Mouse (Mus musculus): ENCODE results near the gene Srsf11. TPM values are rescaled to one million over a fixed set of nuclear protein-coding genes. Genes with fewer than 3 reads are reported as not detected.

Srsf11 gene
- polyA plus RNA-seq, 1 experiment from 2014 or later = 146 TPM

- no peaks in the 10 kb centered on the region for H3K4me1 ChIP-seq (replicated peaks; ENCODE audit: control insufficient read depth, insufficient read depth)
- no peak overlapping the region for H3K4me2 ChIP-seq (replicated peaks; ENCODE audit: low read depth)
- no peak for ATAC-seq (ENCODE audit: low FRiP score, low TSS enrichment)
- no peak overlapping the region for H3K27ac ChIP-seq (replicated peaks)
- H3K27me3 ChIP-seq (ENCODE audit: control insufficient read depth, insufficient read depth, low read length) = no peaks in the 10 kb centered on the region
- WGBS = 35% methylated on average over 9 of the region's 9 CpGs
- no peak overlapping the region for H3K9ac ChIP-seq (ENCODE audit: low read length)
- H3K4me3 ChIP-seq (ENCODE audit: low read depth, low read length) = no peak overlapping the region
- H3K36me3 ChIP-seq (ENCODE audit: control insufficient read depth, insufficient read depth, low read length) = no peaks in the 10 kb centered on the region
- TF ChIP-seq CTCF (IDR thresholded peaks at IDR 0.05; ENCODE audit: low read depth) (no peak), EP300 (optimal IDR thresholded peaks at IDR 0.05) (no peak)
- H3K9me3 ChIP-seq (ENCODE audit: control insufficient read depth, low read length) = no peaks in the 10 kb centered on the region
- no peak for DNase-seq (ENCODE audit: low spot score)
Measured at GRCm38 (mm10) chr3:158068613-158069263, 32.3 kb upstream of the Srsf11 start.

- no peak overlapping the region for H3K4me2 ChIP-seq (replicated peaks; ENCODE audit: low read depth)
- ATAC-seq (ENCODE audit: low FRiP score, low TSS enrichment) = no peak
- DNase-seq (ENCODE audit: low spot score) = no peak
- TF ChIP-seq EP300 (optimal IDR thresholded peaks at IDR 0.05) (no peak), CTCF (IDR thresholded peaks at IDR 0.05; ENCODE audit: low read depth) (no peak)
- no peak overlapping the region for H3K9ac ChIP-seq (ENCODE audit: low read length)
- H3K4me3 ChIP-seq (ENCODE audit: low read depth, low read length) = no peak overlapping the region
- H3K27ac ChIP-seq (replicated peaks) = no peak overlapping the region
- H3K27me3 ChIP-seq (ENCODE audit: control insufficient read depth, insufficient read depth, low read length) = no peaks in the 10 kb centered on the region
- no peaks in the 10 kb centered on the region for H3K36me3 ChIP-seq (ENCODE audit: control insufficient read depth, insufficient read depth, low read length)
- no peaks in the 10 kb centered on the region for H3K9me3 ChIP-seq (ENCODE audit: control insufficient read depth, low read length)
- no peaks in the 10 kb centered on the region for H3K4me1 ChIP-seq (replicated peaks; ENCODE audit: control insufficient read depth, insufficient read depth)
- 62% methylated on average over 7 of the region's 7 CpGs for WGBS
Measured at GRCm38 (mm10) chr3:158067916-158068315, 31.5 kb upstream of the Srsf11 start.

DNA sequence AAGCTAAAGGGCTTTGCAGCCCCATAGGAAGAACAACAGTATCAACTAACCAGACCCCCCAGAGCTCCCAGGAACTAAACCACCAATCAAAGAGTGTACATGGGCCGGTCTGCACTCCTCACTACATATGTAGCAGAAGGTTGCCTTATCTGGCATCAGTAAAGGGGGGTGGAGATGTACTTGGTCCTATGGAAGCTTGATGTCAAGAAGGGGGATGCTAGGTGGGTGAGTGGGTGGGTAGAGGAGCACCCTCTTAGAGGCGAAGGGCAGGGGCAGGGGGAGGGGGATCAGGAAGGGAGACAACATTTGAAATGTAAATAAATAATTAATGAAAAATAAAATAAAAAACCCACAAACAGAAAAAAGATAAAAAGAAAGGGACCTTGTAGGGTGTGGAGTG, 28.8 kb upstream of the Srsf11 start:
- 86% methylated on average over 2 of the region's 2 CpGs for WGBS
- Histone ChIP-seq H3K27me3 (ENCODE audit: control insufficient read depth, insufficient read depth, low read length) (no peaks in the 10 kb centered on the region), H3K4me1 (replicated peaks; ENCODE audit: control insufficient read depth, insufficient read depth) (no peaks in the 10 kb centered on the region)

GRCm38 (mm10) chr3:158061811-158062523, 25.5 kb upstream of the Srsf11 start:
- TF ChIP-seq EP300 (optimal IDR thresholded peaks at IDR 0.05) (no peak), CTCF (IDR thresholded peaks at IDR 0.05; ENCODE audit: low read depth) (no peak)
- Histone ChIP-seq H3K36me3 (ENCODE audit: control insufficient read depth, insufficient read depth, low read length) (peaks cover 14% of the 10 kb centered on the region; the same call in 1 of the 2 replicates), H3K4me2 (replicated peaks; ENCODE audit: low read depth) (no peak overlapping the region), H3K9ac (ENCODE audit: low read length) (no peak overlapping the region), H3K9me3 (ENCODE audit: control insufficient read depth, low read length) (no peaks in the 10 kb centered on the region), H3K27me3 (ENCODE audit: control insufficient read depth, insufficient read depth, low read length) (no peaks in the 10 kb centered on the region), H3K27ac (replicated peaks) (no peak overlapping the region), H3K4me1 (replicated peaks; ENCODE audit: control insufficient read depth, insufficient read depth) (no peaks in the 10 kb centered on the region), H3K4me3 (ENCODE audit: low read depth, low read length) (no peak overlapping the region)
- DNase-seq (ENCODE audit: low spot score) = no peak
- 87% methylated on average over 5 of the region's 5 CpGs for WGBS
- ATAC-seq (ENCODE audit: low FRiP score, low TSS enrichment) = peak; percentile 66; the same call in 1 of the 2 replicates

More for the DNA sequence above, 28.8 kb upstream of the Srsf11 start:
- Histone ChIP-seq H3K4me3 (ENCODE audit: low read depth, low read length) (no peak overlapping the region), H3K9me3 (ENCODE audit: control insufficient read depth, low read length) (no peaks in the 10 kb centered on the region), H3K4me2 (replicated peaks; ENCODE audit: low read depth) (no peak overlapping the region), H3K36me3 (ENCODE audit: control insufficient read depth, insufficient read depth, low read length) (peaks cover 6% of the 10 kb centered on the region; the same call in 1 of the 2 replicates), H3K27ac (replicated peaks) (no peak overlapping the region), H3K9ac (ENCODE audit: low read length) (no peak overlapping the region)
- no peak for DNase-seq (ENCODE audit: low spot score)
- no peak for ATAC-seq (ENCODE audit: low FRiP score, low TSS enrichment)
- TF ChIP-seq CTCF (IDR thresholded peaks at IDR 0.05; ENCODE audit: low read depth) (no peak), EP300 (optimal IDR thresholded peaks at IDR 0.05) (no peak)

GRCm38 (mm10) chr3:158060621-158061291, 24.3 kb upstream of the Srsf11 start:
- H3K27ac ChIP-seq (replicated peaks) = no peak overlapping the region
- H3K9me3 ChIP-seq (ENCODE audit: control insufficient read depth, low read length) = no peaks in the 10 kb centered on the region
- no peaks in the 10 kb centered on the region for H3K4me1 ChIP-seq (replicated peaks; ENCODE audit: control insufficient read depth, insufficient read depth)
- peaks cover 23% of the 10 kb centered on the region for H3K36me3 ChIP-seq (ENCODE audit: control insufficient read depth, insufficient read depth, low read length)
- 86% methylated on average over 2 of the region's 2 CpGs for WGBS
- no peak for TF ChIP-seq EP300 (optimal IDR thresholded peaks at IDR 0.05)
- no peak for TF ChIP-seq CTCF (IDR thresholded peaks at IDR 0.05; ENCODE audit: low read depth)
- no peak overlapping the region for H3K4me2 ChIP-seq (replicated peaks; ENCODE audit: low read depth)
- no peak for DNase-seq (ENCODE audit: low spot score)
- no peak for ATAC-seq (ENCODE audit: low FRiP score, low TSS enrichment)
- H3K9ac ChIP-seq (ENCODE audit: low read length) = no peak overlapping the region
- no peaks in the 10 kb centered on the region for H3K27me3 ChIP-seq (ENCODE audit: control insufficient read depth, insufficient read depth, low read length)
- H3K4me3 ChIP-seq (ENCODE audit: low read depth, low read length) = no peak overlapping the region

All from stomach, postnatal 0 days (tissue).